Mouse (Mus musculus) urinary bladder, postnatal 4 days (tissue): ENCODE results near the gene Abhd14b.
A peak's percentile ranks its signal among the peaks of the same experiment; 100 is the strongest.

ENCODE experiments used
- DNase-seq, 2 experiments: peaks; one replicate each; pipeline ENCODE4 v3.0.0; 2021 to 2022; ENCODE audit warnings: low spot score in 2 of 2

Abhd14b gene

GRCm38 (mm10) chr9:106429221-106430014, 17.8 kb upstream of the Abhd14b start, which contains the start of gene Rpl29:
TSS of gene Rpl29 (plus strand) at chr9:106429454.
- peak; percentile 93 to 94 for DNase-seq

GRCm38 (mm10) chr9:106430015-106430264, 17.3 kb upstream of the Abhd14b start:
- DNase-seq, result no peak

- DNase-seq, result no peak
Measured at GRCm38 (mm10) chr9:106433389-106433788, 13.9 kb upstream of the Abhd14b start.

- DNase-seq, result no peak
Measured at GRCm38 (mm10) chr9:106436566-106436965, 10.7 kb upstream of the Abhd14b start.

- DNase-seq, result no peak
Measured at GRCm38 (mm10) chr9:106442680-106443079, 4.6 kb upstream of the Abhd14b start.

GRCm38 (mm10) chr9:106444836-106445235, 2.4 kb upstream of the Abhd14b start:
- no peak for DNase-seq

GRCm38 (mm10) chr9:106447951-106448350, 692 bp downstream of the Abhd14b start:
- DNase-seq, result no peak

- DNase-seq, result peak in 1 of 2 experiments; percentile 66
Measured at GRCm38 (mm10) chr9:106448498-106449031, 1.3 kb downstream of the Abhd14b start.

- no peak for DNase-seq
Measured at GRCm38 (mm10) chr9:106449947-106450346, 2.7 kb downstream of the Abhd14b start.

- DNase-seq, result peak in 1 of 2 experiments; percentile 79
Measured at GRCm38 (mm10) chr9:106450661-106451060, 3.4 kb downstream of the Abhd14b start.

- no peak for DNase-seq
Measured at GRCm38 (mm10) chr9:106451298-106451697, 4.0 kb downstream of the Abhd14b start.

GRCm38 (mm10) chr9:106451899-106452298, 4.6 kb downstream of the Abhd14b start:
- no peak for DNase-seq

GRCm38 (mm10) chr9:106452351-106452750, 5.1 kb downstream of the Abhd14b start:
- DNase-seq, result no peak

- no peak for DNase-seq
Measured at GRCm38 (mm10) chr9:106452821-106453220, 5.6 kb downstream of the Abhd14b start.

- peak in 1 of 2 experiments; percentile 58 for DNase-seq
Measured at GRCm38 (mm10) chr9:106453271-106454070, 6.2 kb downstream of the Abhd14b start, which contains the start of gene Pcbp4. TSS of gene Pcbp4 (plus strand) at chr9:106453291.

- no peak for DNase-seq
Measured at GRCm38 (mm10) chr9:106454071-106454761, 7.0 kb downstream of the Abhd14b start.

- no peak for DNase-seq
Measured at GRCm38 (mm10) chr9:106454888-106455681, 7.8 kb downstream of the Abhd14b start.

- no peak for DNase-seq
Measured at GRCm38 (mm10) chr9:106456325-106457162, 9.3 kb downstream of the Abhd14b start.

- DNase-seq, result no peak
Measured at GRCm38 (mm10) chr9:106457163-106457559, 9.9 kb downstream of the Abhd14b start.

- no peak for DNase-seq
Measured at GRCm38 (mm10) chr9:106457920-106458319, 10.7 kb downstream of the Abhd14b start.
